Mouse (Mus musculus) thymus, postnatal 36 days (tissue): ENCODE results near the gene Pacrg.

Experiments used
- DNase-seq, 2 experiments: peaks; one replicate each; pipeline ENCODE4 v3.0.0; 2022; ENCODE audit warnings: mixed read lengths in 2 of 2

Gene Pacrg

DNA sequence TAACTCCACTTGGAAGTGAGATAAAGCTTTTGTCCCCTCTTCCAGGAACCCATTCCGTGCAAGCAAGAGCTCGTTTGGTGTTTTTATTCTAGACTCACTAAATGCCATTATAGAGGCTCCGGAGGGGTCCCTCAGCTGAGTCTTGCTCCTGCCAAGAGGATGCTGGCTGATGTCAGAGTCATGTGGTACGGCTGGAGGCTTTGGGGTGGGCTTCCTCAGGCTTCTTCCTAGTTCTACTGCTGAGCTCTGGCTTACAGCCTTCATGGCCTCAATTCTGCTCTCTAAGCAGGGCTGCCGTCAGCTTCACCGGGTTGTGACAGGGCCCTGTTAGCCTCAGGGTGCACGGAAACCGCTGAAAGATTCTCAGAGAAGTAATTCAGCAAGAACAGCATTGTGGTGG lies 305.9 kb downstream of the Pacrg start:
- DNase-seq, result no peak

DNA sequence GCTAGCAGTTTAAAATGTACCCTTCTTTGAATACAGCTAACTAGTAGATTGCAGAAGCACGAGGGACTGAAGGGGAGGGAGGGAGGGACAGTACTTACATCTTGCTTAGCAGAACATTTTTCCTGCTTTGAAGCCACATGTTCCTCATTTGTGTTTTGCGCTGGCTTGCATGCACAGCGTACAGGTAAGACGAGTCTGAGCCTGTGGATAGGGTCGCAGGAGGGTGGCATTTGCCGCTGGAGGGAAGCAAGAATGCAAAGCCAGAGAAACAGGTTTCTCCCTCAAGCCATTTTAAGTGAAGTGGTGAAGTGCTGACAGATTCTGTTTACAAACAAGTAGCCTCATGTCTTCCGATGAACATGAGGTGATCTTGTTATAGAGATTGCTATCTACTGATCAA lies 306.6 kb downstream of the Pacrg start:
- no peak for DNase-seq

DNA sequence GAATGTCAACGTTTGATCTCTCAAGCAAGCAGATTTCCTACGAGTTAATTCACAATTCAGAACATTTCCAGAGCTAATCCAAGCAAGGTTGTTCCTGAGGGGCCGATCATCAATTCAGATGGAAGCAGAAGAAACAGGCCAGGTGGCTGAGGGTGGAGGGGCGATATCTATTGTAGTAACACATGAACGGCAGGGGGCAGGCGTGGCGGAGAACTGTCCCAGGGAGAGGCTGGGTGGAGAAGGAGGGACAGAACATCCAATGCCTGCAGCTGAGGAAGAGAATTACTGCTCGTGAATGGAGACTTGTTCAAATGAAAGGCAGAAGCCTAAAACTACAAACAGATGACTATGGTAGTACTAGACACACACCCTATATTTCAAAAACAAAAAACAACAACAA lies 309.1 kb downstream of the Pacrg start:
- DNase-seq, result no peak

DNA sequence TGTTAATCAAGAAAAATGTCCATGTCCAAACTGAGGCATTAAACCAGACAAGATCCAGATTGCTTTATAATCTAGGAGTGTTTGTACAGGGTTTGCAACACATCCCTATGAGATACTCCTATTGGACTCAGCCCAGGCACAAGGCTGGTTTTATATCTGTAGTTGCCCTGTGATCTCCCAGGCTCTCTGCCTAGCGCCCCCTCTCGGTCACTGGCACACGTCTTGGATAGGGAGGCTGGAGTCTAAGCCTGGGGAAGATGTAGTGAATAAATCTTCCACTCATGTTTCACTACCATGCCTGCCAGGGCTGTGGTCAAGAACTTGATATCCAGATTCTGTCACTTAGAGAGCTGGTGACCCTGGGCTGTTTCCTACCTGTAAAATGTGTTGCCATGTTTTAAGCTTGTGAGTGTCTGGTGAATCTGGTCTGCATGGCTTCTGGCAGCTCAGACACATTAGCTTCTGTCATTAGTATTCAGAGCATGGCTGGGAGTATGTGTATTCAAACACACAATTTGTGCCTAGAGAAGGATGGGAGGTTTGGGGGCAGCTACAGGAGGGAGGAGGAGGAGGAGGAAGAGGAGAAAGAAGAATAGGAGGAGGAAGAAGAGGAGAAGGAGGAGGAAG lies 310.7 kb downstream of the Pacrg start:
- DNase-seq, result no peak

DNA sequence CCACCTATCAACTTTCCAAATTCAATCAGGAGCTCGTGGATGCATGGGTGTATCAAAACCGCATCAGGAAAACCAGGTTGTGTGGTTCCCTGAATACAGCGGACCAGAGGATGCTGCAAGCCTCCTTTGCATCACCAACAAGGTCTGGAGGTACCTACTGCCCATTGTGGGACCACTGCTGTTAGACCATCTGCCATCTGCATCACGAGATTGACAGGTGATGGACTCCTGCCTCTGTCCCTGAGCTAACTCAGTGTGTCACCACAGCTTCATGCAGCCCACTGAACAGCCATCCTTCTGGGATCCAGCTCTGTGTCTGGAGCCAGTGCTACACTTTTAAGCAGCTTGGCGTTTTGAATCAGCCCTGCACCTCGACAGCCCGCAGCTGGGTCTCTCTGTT lies 318.8 kb downstream of the Pacrg start:
- no peak for DNase-seq

DNA sequence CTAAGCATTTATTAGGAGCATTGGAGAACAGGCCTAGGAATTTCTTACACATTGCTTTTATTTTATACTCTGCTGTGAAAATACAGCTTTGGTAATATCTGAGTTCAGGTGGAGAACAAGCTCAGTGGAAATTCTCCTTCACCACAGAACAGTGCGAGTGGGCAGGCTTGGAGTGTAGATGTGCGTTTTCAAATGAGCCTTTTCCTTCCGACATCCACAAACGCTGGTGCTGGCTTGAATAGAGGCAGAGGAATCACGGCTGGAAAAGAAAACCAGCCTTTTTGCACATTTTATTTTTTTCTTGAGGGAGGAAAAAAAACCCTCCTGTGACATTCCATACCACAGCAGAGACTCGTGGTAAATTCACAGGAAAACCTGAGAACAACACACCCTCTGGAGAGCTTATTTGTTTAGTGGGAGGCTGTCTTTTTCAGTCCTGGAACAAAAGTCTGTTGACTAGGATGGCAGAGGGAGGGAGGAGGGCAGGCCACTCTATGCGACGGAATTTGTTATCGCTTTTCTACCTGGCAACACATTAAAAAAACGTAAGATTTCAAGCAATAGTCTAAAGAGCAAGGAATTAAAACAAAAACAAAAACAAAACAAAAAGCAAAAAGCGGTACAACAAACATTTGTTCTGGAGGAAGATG lies 320.5 kb downstream of the Pacrg start:
- DNase-seq, result no peak

DNA sequence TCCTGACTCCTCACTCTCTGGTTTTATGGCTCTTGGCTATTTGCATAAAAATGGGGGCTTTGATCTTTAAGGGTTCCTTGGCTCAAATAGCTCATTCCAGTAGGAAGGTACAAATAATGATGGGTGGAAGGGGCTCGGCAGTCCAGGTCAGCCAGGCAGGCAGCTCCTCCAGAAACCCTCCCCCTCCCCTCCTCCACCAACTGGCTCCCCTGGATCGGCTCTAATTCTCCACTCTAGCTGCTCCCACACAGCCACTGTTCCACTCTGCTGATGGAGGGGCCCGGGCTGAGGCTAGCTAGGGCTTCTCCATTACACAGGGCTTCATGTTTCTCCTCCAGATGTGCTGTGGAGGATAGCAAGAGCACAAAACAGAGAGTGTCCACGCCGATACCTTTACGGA lies 325.3 kb downstream of the Pacrg start:
- DNase-seq, result no peak

DNA sequence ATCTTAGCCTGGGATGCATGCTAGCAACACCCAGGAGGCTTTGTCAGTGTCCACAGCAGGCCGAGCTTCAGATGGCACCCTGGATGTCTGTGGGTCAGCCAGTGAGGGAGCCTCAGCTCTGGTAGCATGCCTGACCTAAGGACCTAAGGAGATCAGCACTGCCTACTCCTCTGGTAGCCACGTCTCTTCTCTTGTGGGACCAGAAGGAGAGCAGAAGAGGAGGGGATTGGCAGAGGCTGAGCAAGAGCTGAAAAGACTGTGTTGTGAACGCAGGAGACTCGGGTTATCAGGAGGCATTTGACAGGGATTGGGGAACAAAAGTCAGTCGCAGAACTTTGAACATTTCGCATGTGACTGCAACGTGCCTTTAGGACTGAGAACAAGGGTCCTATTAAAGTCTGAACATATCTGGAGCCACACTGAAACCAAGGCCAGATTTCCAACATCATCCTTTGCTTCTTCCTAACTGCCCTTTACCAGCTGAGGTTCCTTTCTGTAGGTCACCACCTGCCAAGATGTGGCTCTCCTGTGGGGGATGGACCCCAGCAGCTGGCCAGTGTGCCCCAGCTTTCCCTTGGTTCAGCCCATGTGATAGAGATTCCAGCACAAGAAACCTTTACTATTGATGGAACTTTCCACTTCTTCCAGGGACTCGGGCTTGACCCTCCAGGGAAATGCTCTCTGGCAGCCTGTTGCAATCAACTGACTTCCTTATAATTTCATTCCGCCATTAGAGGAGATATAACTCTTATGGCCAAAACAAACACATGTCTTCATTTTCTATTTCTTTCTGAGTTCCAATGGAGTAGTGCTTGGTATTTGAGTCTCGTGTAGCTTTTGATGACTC lies 329.0 kb downstream of the Pacrg start:
- no peak for DNase-seq

DNA sequence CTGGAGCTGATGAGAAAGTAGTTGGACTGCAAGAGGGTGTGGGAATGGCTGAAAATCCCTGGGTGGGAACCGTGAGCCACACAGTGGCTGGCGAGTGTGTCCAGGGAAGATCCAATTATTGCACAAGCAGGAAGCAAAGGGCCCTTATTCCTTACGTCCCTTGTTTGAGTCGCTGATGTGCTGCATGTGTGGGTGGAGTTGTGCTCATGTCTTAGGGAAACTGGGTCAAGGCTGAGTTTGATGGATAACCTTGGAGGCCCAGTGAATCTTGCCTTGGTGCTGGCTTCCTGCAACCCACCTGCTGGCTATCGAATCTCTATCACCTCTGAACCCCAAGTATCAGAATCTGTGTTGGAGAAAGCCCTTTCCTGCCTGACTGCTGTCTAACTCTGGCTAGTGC lies 329.6 kb downstream of the Pacrg start:
- DNase-seq, result no peak

DNA sequence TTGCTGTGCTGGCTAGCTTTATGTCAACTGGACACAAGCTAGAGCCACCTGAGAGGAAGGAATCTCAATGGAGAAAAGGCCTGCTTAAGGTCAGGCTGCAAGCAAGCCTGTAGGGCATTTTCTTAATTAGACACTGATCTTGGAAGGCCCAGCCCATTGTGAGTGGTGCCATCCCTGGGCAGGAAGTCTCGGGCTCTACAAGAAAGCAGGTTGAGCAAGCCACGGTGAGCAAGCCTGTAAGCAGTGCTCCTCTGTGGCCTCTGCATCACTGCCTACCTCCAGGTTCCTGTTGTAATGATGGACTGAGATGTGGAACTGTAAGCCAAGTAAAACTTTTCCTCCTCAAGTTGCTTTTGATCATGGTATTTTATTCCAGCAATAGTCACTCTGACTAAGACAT lies 332.0 kb downstream of the Pacrg start:
- no peak for DNase-seq

DNA sequence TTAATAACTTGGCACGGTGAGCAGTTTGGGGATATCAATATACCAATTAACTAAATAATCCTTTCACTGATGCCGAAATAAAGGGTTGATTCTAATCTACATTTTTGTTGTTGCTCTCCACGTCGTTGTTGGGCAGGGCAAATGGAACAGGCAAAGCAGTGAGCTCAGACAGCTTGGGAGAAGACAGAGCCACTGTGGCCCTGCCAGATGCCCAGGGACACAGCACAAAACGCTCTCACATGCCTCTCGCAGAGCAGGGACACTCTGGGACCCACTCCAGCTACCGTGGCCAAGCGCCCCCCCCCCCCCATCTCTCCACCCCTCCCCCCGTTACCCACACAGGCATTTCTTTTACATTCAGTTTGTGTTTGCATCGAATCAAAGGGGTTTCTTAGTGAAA lies 332.6 kb downstream of the Pacrg start:
- no peak for DNase-seq

DNA sequence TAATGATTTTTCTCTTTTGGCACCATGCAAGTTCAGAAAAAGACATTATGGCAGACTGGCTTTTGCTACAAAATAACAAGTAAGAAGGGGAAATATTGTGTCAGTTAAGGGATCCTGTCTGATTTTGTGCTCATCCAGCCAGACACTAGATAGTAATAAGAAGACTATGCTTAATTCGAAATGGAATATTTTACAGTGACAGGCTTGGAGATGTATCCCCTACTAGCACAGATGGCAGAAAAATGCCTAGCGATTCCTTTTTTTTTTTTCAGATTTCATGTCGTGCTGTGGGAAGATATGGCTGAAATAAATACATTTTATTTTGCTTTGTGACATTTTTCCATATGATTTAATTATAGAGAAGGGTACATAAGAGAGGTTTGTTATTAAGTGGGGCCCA lies 333.2 kb downstream of the Pacrg start:
- DNase-seq, result no peak

DNA sequence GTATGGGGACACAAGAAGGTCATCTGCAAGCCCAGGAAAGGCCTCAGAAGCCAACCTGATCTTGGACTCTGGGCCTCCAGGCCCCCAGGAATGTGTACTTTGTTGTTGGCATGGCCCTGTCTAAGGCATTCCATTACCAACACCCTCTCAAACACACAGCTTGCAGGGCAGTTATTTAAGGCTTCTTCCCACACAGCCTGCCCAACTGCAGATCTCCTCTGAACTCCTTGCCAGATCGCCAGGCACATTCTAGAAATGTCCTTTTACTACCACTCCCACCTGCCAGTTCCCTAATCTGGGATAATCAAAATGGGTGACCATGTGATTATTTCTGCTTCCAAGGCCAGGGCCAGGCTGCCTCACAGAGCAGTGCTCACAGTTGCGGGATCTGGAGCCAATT lies 338.7 kb downstream of the Pacrg start:
- no peak for DNase-seq

DNA sequence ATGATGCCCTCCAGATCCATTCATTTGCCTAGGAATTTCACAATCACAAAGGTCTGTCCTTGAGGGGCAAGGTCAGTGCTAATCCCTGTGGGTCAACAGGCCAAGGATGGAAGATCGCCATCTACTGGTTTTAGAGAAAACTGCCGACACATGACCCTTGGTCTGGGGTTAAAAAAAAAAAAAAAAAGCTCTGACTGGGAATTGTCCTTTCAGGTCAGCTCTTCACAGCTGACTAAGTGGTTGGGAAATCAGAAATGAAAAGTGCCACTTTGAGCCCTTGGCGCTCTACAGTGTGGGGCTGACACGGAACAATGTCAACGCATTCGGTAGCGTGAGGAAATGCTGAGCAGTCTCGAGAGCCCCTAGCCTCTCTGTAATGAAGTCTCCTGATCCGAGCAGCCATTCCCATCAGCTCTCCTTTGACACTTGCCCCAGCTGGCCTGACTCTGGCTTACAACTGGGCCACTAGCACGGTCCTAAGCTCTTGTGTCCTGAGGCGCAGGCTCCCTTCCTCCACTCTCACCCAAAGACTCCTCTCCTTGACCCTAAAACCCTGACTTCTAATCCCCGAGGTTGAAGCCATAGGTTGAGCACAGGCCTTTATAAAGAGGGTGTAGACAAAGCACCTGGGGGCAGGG lies 339.2 kb downstream of the Pacrg start:
- no peak for DNase-seq

DNA sequence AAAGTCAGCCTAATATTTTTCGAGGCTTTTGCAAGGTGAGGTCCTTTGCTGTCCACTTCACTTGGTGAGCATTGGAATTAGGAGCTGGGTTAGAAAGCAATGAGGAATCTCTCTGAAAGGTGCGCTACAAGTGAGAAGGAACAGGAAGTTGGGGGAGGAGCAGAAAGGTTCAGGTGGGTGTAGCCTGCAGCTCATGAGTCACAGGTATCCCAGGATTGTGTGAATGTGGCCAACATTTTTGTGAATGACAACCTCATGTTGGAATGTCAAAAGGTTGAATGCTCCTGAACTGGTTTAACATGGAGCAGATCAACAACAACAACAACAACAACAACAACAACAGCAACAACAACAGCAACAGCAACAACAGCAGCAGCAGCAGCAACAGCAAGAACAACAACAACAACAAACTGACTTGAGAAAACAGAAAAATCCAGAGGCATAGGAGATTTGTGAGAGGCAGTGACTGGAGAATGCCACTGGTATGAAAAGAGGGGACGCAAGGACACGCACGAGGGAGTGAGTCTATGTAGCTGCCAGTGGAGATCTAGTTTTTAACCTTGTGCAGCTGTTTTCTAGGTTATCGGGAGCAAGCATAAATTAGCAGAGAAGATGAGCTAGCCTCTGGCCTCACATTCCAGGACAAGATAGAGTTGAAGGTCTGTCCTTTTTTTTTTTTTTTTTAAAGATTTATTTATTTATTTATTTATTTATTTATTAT lies 341.0 kb downstream of the Pacrg start:
- no peak for DNase-seq

DNA sequence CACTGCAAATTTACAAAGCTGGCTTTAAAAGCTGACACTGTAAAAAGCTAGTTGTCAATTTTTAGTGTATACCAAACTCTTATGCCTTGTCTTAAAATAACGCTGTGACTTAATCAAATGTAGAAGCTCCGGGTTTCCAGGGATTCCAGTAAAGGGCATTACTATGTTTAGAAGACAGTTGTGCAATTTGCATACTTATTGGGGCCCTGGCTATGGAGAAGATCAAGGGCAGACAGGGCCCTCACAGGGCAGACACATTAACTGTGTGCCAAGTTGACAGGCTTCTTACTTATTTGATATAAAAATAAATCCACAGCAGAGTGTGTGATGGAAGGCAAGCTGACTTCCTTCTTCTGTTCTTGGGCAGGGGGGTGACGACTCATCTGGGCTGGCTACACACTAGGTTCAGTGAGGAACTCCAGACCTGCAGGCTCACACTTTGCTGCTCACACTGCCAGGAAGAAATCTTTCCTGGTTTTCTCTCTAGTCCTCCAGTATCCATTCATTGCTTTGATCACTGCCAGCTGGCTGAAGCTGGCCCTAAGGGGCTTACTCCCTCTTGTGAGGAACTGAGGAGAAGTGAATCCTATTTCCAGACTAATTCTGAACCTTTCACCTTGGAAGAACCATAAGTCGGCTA lies 342.2 kb downstream of the Pacrg start:
- no peak for DNase-seq

DNA sequence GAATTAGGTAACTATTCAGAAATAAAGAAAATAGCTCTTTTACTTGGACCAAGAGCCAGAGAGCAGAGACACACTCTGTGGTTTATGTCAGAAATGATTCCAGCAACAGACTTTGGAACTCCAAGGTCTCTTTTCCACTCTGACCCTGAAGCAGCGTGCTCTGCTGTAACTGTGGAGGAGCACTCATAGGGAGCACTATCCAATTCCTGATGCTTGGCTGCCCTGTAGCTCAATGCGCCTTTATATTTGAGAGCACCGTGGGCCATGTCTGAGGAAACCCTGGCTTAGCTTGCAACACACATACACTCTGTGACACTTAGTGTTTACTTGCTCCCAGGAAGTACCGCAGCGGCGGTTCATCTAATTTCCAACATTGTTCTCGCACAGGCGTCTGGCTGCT lies 344.0 kb downstream of the Pacrg start:
- DNase-seq, result no peak

DNA sequence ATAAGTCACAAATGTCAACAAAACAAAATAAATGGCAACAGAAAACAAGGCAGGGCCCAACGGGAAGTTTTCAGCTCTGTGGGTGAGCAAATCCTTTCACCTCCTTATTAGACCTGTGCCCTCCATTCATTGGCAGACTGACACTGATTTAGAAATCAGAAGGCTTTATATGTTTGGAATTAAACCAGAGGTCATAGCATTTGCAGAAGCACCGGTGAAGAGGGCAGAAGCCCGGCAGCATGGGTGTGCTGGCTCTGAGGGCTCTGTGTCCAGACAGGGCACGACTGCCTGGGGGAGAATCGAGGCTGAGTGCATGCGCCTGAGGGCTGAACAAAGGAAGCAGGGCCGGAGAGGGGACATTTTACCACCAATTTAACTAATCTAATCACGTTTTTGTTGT lies 344.5 kb downstream of the Pacrg start:
- DNase-seq, result no peak

DNA sequence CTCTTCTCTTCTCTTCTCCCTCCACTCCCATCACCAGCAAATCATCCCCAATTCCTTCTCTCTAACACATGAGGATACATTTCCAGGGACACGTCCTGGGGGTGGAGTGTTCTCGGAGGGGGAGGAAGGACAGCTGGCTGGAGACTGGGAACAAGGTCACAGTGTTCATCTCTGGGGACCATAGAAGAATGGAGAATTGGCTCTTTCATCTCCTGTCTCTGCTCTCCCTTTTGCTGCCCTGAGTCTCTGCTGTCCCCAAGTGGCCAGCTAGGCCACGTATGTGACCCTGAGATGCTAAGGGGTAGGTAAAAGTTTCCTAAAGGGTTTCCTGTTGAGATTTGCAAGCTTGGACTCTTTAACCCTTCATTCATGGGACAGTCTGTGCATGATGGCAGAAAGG lies 347.0 kb downstream of the Pacrg start:
- DNase-seq, result no peak

DNA sequence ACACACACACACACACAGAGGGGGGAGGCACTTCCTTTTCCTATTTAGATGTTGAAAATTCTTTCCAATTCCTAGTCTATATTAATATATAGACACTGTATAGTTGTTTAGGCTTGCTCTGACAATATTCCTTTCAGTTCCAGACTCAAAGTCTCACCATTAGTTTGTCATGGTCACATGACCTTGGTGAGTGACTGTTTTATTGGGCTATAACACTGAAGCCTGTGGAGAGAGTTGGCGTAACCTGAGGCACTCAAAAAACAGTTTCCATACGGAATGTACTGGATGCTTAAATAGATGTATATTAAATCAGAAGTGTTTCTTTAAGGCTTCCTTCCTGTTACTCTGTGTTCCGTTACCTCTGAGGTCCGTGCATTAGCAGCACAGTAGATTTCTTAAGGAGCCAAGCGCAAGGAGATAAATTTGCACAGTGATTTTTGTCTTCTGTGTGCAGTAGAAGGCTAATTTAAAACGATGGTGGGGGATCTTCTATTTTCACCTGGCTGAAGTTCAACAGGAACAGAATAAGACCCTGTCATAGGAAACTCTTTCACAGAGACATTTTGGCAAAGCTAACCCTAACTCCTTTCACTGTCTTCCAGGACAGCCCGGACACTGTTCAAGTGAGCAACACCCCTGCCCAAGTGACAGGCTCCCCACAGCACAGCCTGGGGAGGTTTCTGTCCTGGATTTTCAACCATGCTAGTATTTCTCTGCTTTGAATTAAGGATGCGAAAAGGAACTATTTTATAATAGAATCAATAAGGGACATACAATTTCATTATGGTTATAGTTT lies 349.5 kb downstream of the Pacrg start:
- no peak for DNase-seq

DNA sequence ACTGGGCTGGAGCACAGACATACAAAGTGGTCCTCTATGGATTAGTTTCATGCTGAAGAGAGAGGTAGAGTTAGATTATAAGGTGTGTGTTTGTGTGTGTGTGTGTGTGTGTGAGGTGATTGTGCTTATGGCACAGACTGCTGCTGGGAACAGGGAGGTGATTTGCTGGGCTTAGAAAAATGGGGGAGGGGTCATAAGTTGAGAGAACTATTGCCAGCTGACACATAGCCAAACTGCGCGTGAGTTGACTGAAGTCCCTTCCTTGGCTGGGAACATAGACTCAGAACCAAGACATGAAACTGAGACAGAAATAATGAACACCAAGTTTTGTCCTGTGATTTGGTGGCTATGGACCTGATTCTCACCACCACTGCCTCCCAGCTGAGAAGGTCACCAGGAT lies 351.2 kb downstream of the Pacrg start:
- DNase-seq, result no peak
